Mouse (Mus musculus) liver, adult 2 months (tissue): ENCODE results near the gene Shld2. TPM values are rescaled to one million over a fixed set of nuclear protein-coding genes. Genes with fewer than 3 reads are reported as not detected.

ENCODE experiments used
- DNase-seq: peaks from one replicate; pipeline ENCODE4 v3.0.0-alpha.2; 2011; ENCODE audit warnings: low read depth, low spot score; ENCODE audit errors: extremely low read depth
- H3K27ac ChIP-seq: fragments of 200-500 bp; replicated peaks from 2 replicates; pipeline ENCODE4 v1.5.1; 2012; ENCODE audit warnings: low read depth, mild to moderate bottlenecking, control low read depth, inconsistent platforms, low read length; ENCODE audit not compliant: insufficient read depth
- H3K27me3 ChIP-seq: fragments of 200-500 bp; 2 replicates; pipeline ENCODE4 v1.6.1; 2012; ENCODE audit warnings: mild to moderate bottlenecking, moderate library complexity, low read length, inconsistent platforms; ENCODE audit not compliant: control insufficient read depth, insufficient read depth
- H3K36me3 ChIP-seq: fragments of 200-500 bp; 2 replicates; pipeline ENCODE4 v1.6.1; 2012; ENCODE audit warnings: low read length, inconsistent platforms; ENCODE audit not compliant: control insufficient read depth, insufficient read depth
- H3K4me1 ChIP-seq: fragments of 200-500 bp; 2 replicates; pipeline ENCODE4 v1.6.1; 2011; ENCODE audit warnings: low read length; ENCODE audit not compliant: control insufficient read depth, insufficient read depth
- H3K4me3 ChIP-seq: fragments of 200-500 bp; 2 replicates; pipeline ENCODE4 v1.5.1; 2011; ENCODE audit warnings: low read depth, mild to moderate bottlenecking, control low read depth, low read length, moderate library complexity; ENCODE audit not compliant: insufficient read depth
- H3K79me2 ChIP-seq: fragments of 200-500 bp; 2 replicates; pipeline ENCODE4 v1.6.1; 2012; ENCODE audit warnings: inconsistent platforms, mild to moderate bottlenecking, low read length, moderate library complexity; ENCODE audit not compliant: control insufficient read depth, insufficient read depth
- H3K9ac ChIP-seq: fragments of 200-500 bp; 2 replicates; pipeline ENCODE4 v1.6.1; 2012; ENCODE audit warnings: low read depth, mild to moderate bottlenecking, control low read depth, inconsistent platforms, low read length
- CTCF ChIP-seq: fragments of 200-500 bp; IDR thresholded peaks from 2 replicates; pipeline ENCODE4 v1.5.1; 2011; ENCODE audit warnings: low read depth, low read length, control low read depth
- POLR2A ChIP-seq: fragments of 200-500 bp; IDR thresholded peaks from 2 replicates; pipeline ENCODE4 v1.6.1; 2011; ENCODE audit warnings: low read length, control low read depth; ENCODE audit not compliant: insufficient read depth; ENCODE audit errors: extremely low read depth
- WGBS: fragments of 180-500 bp; shearing (Covaris S2); methylation state at CpG from one replicate; pipeline ENCODE4 v1.1.7; 2018; 5-methylcytosine and 5-hydroxymethylcytosine counted together
- polyA plus RNA-seq: library from polyadenylated mRNA; depleted of rRNA; stranded (reverse); fragments of >200 nt; gene quantifications from 2 replicates; pipeline ENCODE4 v1.2.3, GENCODE M21; 2012
- total RNA-seq: library from RNA; depleted of rRNA; stranded (reverse); fragments of >200 nt; gene quantifications from 2 replicates; pipeline ENCODE4 v1.2.3, GENCODE M21; 2014

Shld2 gene
- total and polyA plus RNA-seq, 2 experiments = 12.2 to 36.4 TPM

- H3K4me3 ChIP-seq = no peak overlapping the region
- H3K4me1 ChIP-seq = peaks cover 66% of the 10 kb centered on the region
- 36% methylated on average over 6 of the region's 6 CpGs for WGBS
- TF ChIP-seq CTCF (no peak), POLR2A (no peak)
- H3K79me2 ChIP-seq = no peaks in the 10 kb centered on the region
- H3K27ac ChIP-seq = peak overlapping the region; percentile 43
- H3K36me3 ChIP-seq = no peaks in the 10 kb centered on the region
- DNase-seq = no peak
- H3K27me3 ChIP-seq = no peaks in the 10 kb centered on the region
- no peak overlapping the region for H3K9ac ChIP-seq
Measured at GRCm38 (mm10) chr14:34352523-34352922, 42.2 kb upstream of the Shld2 start.

GRCm38 (mm10) chr14:34351660-34352059 is 41.4 kb upstream of the Shld2 start:
- peak; percentile 100 for DNase-seq
- H3K27me3 ChIP-seq = no peaks in the 10 kb centered on the region
- TF ChIP-seq POLR2A = no peak
- TF ChIP-seq CTCF = no peak
- WGBS = 23% methylated on average over 3 of the region's 3 CpGs
- peak overlapping the region; percentile 29 for H3K27ac ChIP-seq
- no peak overlapping the region for H3K9ac ChIP-seq
- peaks cover 64% of the 10 kb centered on the region for H3K4me1 ChIP-seq
- H3K79me2 ChIP-seq = no peaks in the 10 kb centered on the region
- H3K36me3 ChIP-seq = no peaks in the 10 kb centered on the region
- no peak overlapping the region for H3K4me3 ChIP-seq

GRCm38 (mm10) chr14:34349007-34349406 is 38.7 kb upstream of the Shld2 start:
- H3K4me1 ChIP-seq = peaks cover 50% of the 10 kb centered on the region
- H3K9ac ChIP-seq = no peak overlapping the region
- TF ChIP-seq CTCF (no peak), POLR2A (no peak)
- peaks cover 5% of the 10 kb centered on the region; the same call in 1 of the 2 replicates for H3K36me3 ChIP-seq
- no peak overlapping the region for H3K4me3 ChIP-seq
- no peaks in the 10 kb centered on the region for H3K27me3 ChIP-seq
- WGBS = 21% methylated on average over 8 of the region's 8 CpGs
- no peaks in the 10 kb centered on the region for H3K79me2 ChIP-seq
- DNase-seq = peak; percentile 100
- H3K27ac ChIP-seq = peak overlapping the region; percentile 89

GRCm38 (mm10) chr14:34348301-34348700 is 38.0 kb upstream of the Shld2 start:
- no peaks in the 10 kb centered on the region for H3K79me2 ChIP-seq
- peaks cover 9% of the 10 kb centered on the region for H3K36me3 ChIP-seq
- TF ChIP-seq CTCF (no peak), POLR2A (no peak)
- H3K4me1 ChIP-seq = peaks cover 43% of the 10 kb centered on the region
- no peaks in the 10 kb centered on the region for H3K27me3 ChIP-seq
- H3K27ac ChIP-seq = peak overlapping the region; percentile 89
- H3K9ac ChIP-seq = peak overlapping the region; percentile 14
- 17% methylated on average over 7 of the region's 7 CpGs for WGBS
- DNase-seq = peak; percentile 91
- H3K4me3 ChIP-seq = no peak overlapping the region

- H3K4me3 ChIP-seq = no peak overlapping the region
- peaks cover 21% of the 10 kb centered on the region for H3K36me3 ChIP-seq
- H3K79me2 ChIP-seq = no peaks in the 10 kb centered on the region
- peak overlapping the region; percentile 89 for H3K27ac ChIP-seq
- peak; percentile 61 for DNase-seq
- H3K4me1 ChIP-seq = peaks cover 37% of the 10 kb centered on the region
- H3K9ac ChIP-seq = 0 out of 2 replicates have a peak overlapping the region, but pooled peaks have one; percentile 4
- TF ChIP-seq CTCF (no peak), POLR2A (no peak)
- H3K27me3 ChIP-seq = no peaks in the 10 kb centered on the region
- WGBS = 65% methylated on average over 5 of the region's 5 CpGs
Measured at GRCm38 (mm10) chr14:34347084-34347483, 36.8 kb upstream of the Shld2 start.

GRCm38 (mm10) chr14:34345771-34346566 is 35.7 kb upstream of the Shld2 start:
- peaks cover 31% of the 10 kb centered on the region for H3K36me3 ChIP-seq
- H3K27ac ChIP-seq = peak overlapping the region; percentile 56
- TF ChIP-seq CTCF = peak; percentile 51
- TF ChIP-seq POLR2A = no peak
- H3K4me3 ChIP-seq = no peak overlapping the region
- peaks cover 34% of the 10 kb centered on the region for H3K4me1 ChIP-seq
- 30% methylated on average over 12 of the region's 12 CpGs for WGBS
- H3K9ac ChIP-seq = peak overlapping the region; percentile 20; the same call in 1 of the 2 replicates
- no peaks in the 10 kb centered on the region for H3K27me3 ChIP-seq
- peak; percentile 84 for DNase-seq
- H3K79me2 ChIP-seq = no peaks in the 10 kb centered on the region
